Mouse (Mus musculus) stomach, embryonic 15.5 days (tissue): ENCODE data around the gene Ocm. TPM values are rescaled to one million over a fixed set of nuclear protein-coding genes. Genes with fewer than 3 reads are reported as not detected.
A peak's percentile ranks its signal among the peaks of the same experiment; 100 is the strongest.

Experiments
- ATAC-seq: fragments of 200-750 bp; cut with Nextera tagmentation; 2 replicates; pipeline ENCODE4 v1.8.0; 2017; ENCODE audit warnings: low read depth, moderate number of reproducible peaks, moderate TSS enrichment; ENCODE audit not compliant: insufficient read depth, low FRiP score
- H3K27ac ChIP-seq: fragments of 300-500 bp; sonication (generic); 2 replicates; pipeline ENCODE4 v1.5.1; 2015; ENCODE audit warnings: mild to moderate bottlenecking, inconsistent platforms
- H3K27me3 ChIP-seq: fragments of 300-500 bp; sonication (generic); replicated peaks from 2 replicates; pipeline ENCODE4 v1.6.1; 2015; ENCODE audit warnings: inconsistent platforms
- H3K36me3 ChIP-seq: fragments of 300-500 bp; sonication (generic); 2 replicates; pipeline ENCODE4 v1.6.1; 2015; ENCODE audit warnings: inconsistent platforms
- H3K4me1 ChIP-seq: fragments of 300-500 bp; sonication (generic); 2 replicates; pipeline ENCODE4 v1.6.1; 2015; ENCODE audit warnings: inconsistent platforms
- H3K4me2 ChIP-seq: fragments of 300-500 bp; sonication (generic); 2 replicates; pipeline ENCODE4 v1.6.1; 2015; ENCODE audit warnings: mild to moderate bottlenecking, inconsistent platforms
- H3K4me3 ChIP-seq: fragments of 300-500 bp; sonication (generic); replicated peaks from 2 replicates; pipeline ENCODE4 v1.5.1; 2015; ENCODE audit warnings: inconsistent platforms
- H3K9ac ChIP-seq: fragments of 300-500 bp; sonication (generic); 2 replicates; pipeline ENCODE4 v1.6.1; 2015; ENCODE audit warnings: inconsistent platforms
- H3K9me3 ChIP-seq: fragments of 300-500 bp; sonication (generic); 2 replicates; pipeline ENCODE4 v1.6.1; 2016; ENCODE audit warnings: inconsistent platforms
- WGBS: fragments of 180-500 bp; shearing (Covaris S2); methylation state at CpG from one replicate; pipeline ENCODE4 v1.1.7; 2015; 5-methylcytosine and 5-hydroxymethylcytosine counted together
- polyA plus RNA-seq: library from polyadenylated mRNA; unstranded; fragments of >200 nt; fragmentation: Nextera tagmentation; extraction: Ambion mirVana; gene quantifications from 2 replicates; pipeline ENCODE4 v1.2.1, GENCODE M21; 2015

Gene Ocm
- polyA plus RNA-seq, 1 experiment from 2014 or later, result not detected

DNA sequence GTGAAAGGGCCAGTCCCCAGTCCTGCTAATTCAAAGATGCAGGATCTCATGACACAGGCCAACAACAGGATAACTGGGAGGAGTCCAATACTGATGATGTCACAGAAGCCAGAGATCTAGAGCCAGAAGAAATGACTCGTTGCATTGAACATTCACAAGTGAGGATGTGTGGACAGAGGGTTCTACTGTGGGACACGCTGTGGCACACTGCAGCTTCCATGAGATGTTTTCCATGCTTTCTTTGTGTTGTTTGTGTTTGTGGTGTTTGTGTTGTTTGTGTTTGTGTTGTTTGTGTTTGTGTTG is 50.9 kb downstream of the Ocm start:
- Histone ChIP-seq H3K36me3 (no peaks in the 10 kb centered on the region), H3K9ac (no peak overlapping the region), H3K9me3 (no peaks in the 10 kb centered on the region), H3K4me2 (no peak overlapping the region), H3K4me3 (no peak overlapping the region), H3K27me3 (no peaks in the 10 kb centered on the region), H3K4me1 (no peaks in the 10 kb centered on the region), H3K27ac (no peak overlapping the region)
- 31% methylated on average over 2 of the region's 2 CpGs for WGBS
- ATAC-seq, result 0 out of 2 replicates have a peak, but pooled peaks have one; percentile 12

DNA sequence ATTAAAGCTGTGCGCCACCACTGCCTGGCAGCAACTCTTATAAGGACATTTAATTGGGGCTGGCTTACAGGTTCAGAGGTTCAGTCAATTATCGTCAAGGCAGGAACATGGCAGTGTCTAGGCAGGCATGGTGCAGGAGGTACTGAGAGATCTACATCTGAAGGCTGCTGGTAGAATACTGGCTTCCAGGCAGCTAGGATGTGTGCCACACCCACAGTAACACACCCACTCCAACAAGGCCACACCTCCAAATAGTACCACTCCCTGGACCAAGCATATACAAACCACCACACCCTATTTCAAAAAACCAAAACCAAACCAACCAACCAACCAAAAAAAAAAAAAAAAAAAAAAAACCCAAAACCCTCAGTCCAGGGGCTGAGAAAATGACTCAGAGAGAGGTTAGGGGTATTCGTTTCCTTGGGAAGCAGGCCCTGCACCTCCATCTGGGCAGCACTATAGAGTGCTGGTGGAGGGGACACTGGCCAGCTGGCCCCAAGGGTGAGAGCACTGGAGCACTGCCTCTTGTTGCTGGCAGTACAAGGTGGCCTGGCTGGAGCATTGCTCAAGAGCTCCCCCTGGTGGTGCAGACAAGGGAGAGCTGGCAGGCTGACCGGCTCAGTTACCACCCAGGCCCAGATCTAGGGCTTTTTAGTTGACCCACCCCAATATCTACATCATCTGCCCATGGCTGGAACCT is 51.4 kb downstream of the Ocm start:
- WGBS, result 52% methylated on average over 4 of the region's 4 CpGs
- no peak overlapping the region for H3K4me2 ChIP-seq
- no peaks in the 10 kb centered on the region for H3K4me1 ChIP-seq
- no peak overlapping the region for H3K9ac ChIP-seq
- H3K36me3 ChIP-seq, result no peaks in the 10 kb centered on the region
- no peaks in the 10 kb centered on the region for H3K9me3 ChIP-seq
- H3K27ac ChIP-seq, result no peak overlapping the region
- no peak overlapping the region for H3K4me3 ChIP-seq
- H3K27me3 ChIP-seq, result no peaks in the 10 kb centered on the region
- ATAC-seq, result peak; percentile 62; the same call in 1 of the 2 replicates

DNA sequence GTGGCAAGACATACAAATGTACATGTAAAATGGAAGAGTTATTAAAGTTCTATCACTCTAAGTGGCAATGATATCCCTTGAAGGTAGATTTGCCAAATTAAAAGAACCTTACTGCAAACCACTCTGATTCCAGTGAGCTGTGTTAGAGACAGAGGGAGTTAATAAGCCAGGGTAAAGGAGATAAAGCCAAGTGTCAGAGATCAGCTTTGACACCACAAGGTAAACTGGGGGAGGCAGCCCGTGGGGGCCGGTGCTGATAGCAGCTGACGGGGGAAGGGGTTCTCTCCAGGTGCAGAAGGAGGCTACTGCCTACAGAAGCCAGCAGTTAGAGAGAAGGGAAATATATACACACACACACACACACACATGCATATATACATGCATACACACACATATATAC is 53.8 kb downstream of the Ocm start:
- H3K36me3 ChIP-seq, result no peaks in the 10 kb centered on the region
- no peaks in the 10 kb centered on the region for H3K9me3 ChIP-seq
- no peak overlapping the region for H3K9ac ChIP-seq
- no peak overlapping the region for H3K4me3 ChIP-seq
- H3K27me3 ChIP-seq, result no peaks in the 10 kb centered on the region
- H3K4me1 ChIP-seq, result no peaks in the 10 kb centered on the region
- WGBS, result 44% methylated on average over 3 of the region's 3 CpGs
- no peak overlapping the region for H3K27ac ChIP-seq
- no peak for ATAC-seq
- H3K4me2 ChIP-seq, result no peak overlapping the region

Other genes with a start within 250 kb of the Ocm start
- 34.3 and 36.1 TPM in 2 replicates for gene Eif2ak1, start 208.9 kb downstream of the Ocm start, polyA plus RNA-seq
- 0.17 and 0.22 TPM in 2 replicates for gene Ankrd61, start 129.0 kb downstream of the Ocm start, polyA plus RNA-seq
- 88.2 and 105 TPM in 2 replicates for gene Aimp2, start 116.8 kb downstream of the Ocm start, polyA plus RNA-seq
- gene Pms2, start 116.7 kb downstream of the Ocm start, polyA plus RNA-seq, result 22.7 and 24.9 TPM in 2 replicates
- gene Gm42421, start 98.5 kb downstream of the Ocm start, polyA plus RNA-seq, result 0.42 and 0.77 TPM in 2 replicates
- gene Rsph10b, start 93.6 kb downstream of the Ocm start, polyA plus RNA-seq, result 0.43 and 0.48 TPM in 2 replicates
- gene Ccz1, start 11.8 kb downstream of the Ocm start, polyA plus RNA-seq, result 68.4 and 76.6 TPM in 2 replicates
- gene Lmtk2, start 73.8 kb upstream of the Ocm start, polyA plus RNA-seq, result 6.3 and 7.9 TPM in 2 replicates
- 21.8 and 34.2 TPM in 2 replicates for gene Bhlha15, start 163.6 kb upstream of the Ocm start, polyA plus RNA-seq
- 21.2 and 21.7 TPM in 2 replicates for gene Tecpr1, start 196.9 kb upstream of the Ocm start, polyA plus RNA-seq
- 125 and 133 TPM in 2 replicates for gene Bri3, start 217.8 kb upstream of the Ocm start, polyA plus RNA-seq